Mouse (Mus musculus) lung, postnatal 25 days (tissue): ENCODE measurements at regions not wholly inside any gene's neighbourhood (a gene's known extent, or its start where the extent isn't known, plus 50 kb on each side); places are given as distances from the start of the nearest gene placed in this dataset.
A peak's percentile ranks its signal among the peaks of the same experiment; 100 is the strongest.

ENCODE experiments used
- DNase-seq: peaks from one replicate; pipeline ENCODE4 v3.0.0; 2022; ENCODE audit warnings: low spot score

DNA sequence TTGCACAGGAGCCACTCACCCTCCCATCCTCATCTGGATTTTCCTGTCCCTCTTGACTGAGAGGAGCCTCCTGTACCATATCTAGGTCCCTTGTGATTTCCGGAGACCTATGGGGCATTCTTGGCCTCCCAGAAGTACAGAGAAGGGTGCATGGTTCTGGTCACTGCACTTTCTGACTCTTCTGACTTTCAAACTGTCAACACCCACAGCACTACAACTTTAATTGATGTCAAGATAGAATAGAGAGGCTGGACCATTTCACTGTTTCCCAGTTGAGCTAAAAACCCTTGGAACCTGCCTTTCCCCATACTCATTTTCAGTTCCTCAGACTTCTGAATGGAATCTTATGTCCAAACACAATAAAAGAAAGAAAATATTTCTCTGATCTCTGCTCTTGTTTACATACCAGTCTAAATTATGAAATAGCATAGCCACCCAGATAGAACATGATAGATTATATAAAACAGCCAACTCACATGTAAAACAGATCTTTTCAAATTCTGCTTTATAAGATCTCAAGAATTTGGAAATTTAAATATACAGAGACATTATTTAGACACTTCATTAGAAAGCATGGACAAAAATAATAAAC, 144.2 kb downstream of the Ptger3 start:
- DNase-seq = no peak

DNA sequence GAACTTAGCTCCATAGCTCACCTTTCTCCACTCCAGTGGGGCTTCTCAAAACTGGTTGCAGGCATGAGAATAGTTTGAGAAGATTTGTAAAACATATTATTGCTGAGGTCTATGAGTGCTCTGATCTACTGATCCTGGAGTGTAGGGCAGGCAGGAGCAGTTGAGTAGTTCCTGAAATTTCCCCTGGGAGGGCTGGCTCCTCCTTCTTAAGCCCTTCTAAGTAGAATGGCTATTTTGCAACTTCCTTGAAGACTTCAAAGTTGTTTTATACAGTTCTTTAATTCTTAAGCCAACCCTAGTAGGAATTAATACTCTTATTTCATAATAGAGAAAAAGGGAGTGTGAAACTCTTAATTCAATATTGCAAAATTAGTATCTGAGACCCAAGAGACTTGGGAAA, 133.3 kb downstream of the Ptger3 start:
- peak; percentile 12 for DNase-seq

DNA sequence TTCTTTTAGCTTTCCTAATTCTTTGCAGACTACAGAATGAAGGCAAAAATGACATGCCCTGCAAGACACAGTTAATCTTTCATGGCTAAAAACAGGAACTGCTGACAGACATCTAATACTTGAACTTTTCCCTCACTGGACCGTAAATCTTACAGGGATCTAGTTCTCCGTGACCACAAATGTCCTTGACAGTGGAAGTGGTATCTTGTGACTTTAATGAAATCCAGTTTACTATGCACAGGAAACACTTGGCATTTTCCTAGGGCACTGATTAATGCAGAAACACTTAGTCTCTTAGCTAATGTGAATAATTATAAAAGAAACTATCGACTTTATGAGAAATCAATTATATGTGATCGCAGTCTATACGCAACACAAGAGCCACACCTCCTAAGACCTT, 131.8 kb downstream of the Ptger3 start:
- no peak for DNase-seq

DNA sequence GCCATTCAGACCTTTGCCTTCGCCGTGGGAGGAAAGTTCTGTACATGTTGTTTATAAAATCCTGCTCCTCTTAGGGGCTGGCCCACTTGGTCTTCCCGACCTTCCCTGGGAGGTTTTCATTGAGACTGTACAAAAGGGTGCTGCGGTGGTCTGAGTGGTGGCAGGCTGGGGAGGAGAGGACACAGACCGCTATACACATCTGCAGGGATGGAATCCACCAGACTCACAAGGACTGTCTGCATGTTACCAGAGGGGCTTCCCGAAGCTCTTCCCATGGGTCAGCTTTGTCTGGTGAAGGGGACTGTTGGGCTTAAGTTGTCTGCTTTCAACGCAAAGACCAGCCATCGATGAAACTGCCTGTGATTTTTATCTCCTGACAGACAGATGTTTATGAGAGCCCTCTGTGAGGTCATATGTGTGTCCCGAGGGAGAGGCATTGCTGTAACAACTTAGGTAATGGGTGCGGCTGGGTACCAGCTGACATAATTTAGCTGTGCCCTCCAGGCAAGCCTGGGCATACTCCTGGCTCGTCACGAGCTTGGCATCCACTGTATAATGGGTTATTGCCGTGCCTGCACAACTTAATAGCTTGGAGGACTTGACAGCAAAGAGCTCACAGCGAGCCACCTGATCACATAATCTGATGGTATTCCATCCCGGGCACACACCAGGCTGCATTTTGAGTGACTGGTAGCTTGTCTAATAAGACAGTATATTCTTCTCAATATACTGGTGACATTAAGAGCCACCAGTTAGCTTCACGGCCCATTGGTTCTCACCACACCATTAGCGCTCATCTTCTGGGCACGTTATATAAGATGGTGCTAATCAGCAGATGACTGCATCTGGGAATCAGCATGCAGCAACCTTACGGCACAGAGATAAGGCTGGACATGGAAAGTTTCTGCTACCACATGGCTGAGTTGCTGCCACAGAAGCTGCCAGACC, 128.7 kb downstream of the Ptger3 start:
- no peak for DNase-seq
